Mouse (Mus musculus): ENCODE data around the gene Map3k1. TPM values are rescaled to one million over a fixed set of nuclear protein-coding genes. Genes with fewer than 3 reads are reported as not detected.

Map3k1 gene
- 14.3 and 15.3 TPM in 2 replicates for polyA plus RNA-seq (2016; fragmentation: Nextera tagmentation; extraction: Ambion mirVana)

DNA sequence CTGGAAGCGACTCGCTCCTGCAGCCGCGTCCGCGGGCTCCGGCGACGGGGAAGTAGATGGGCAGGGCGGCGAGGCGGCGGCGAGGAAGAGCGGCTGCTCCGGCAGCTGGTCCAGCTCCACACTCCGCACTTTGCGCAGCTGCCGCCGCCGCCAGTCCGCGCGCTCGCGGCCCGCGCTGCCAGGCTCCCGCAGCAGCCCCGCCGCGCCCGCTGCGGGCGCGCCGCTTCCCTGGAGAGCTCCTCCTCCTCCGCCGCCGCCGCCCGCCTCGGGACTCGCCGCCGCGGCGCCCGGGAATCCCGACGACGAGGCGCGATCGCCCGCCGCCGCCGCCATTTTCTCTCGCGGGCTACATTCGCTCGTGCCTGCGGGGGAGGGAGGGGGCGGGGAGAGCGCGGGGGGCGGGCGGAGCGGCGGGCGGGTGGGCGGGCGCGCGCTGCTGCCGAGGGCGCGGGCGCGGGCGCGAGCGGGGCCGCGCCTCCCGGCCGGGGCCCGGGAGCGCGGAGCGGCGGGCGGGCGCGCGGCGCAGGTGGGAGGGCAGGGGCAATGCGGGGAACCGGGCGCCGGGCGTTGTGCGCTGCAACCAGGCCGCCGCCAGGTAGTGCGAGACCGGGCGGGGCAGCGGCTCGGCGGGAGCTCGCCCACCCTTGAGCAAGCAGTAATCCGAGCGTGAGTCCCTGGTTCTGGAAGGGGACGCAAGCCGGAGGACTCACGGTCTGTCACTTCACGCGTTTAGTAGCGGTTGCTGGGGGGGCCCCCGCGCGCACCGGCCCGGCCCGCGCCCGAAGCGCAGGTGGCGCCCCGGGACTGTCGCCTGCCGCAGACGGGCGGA is at the start of gene Map3k1:
Gene Map3k1, minus strand, starts transcription at position 357 of the 829 bp plus-strand sequence.
- peak; percentile 88 for ATAC-seq (ENCODE audit: low FRiP score)
- H3K9ac ChIP-seq: peak within 1 kb of the TSS; percentile 95
- peaks cover 9% of the 10 kb centered on the region for H3K27me3 ChIP-seq
- no peaks in the 10 kb centered on the region for H3K36me3 ChIP-seq (replicated peaks)
- H3K4me3 ChIP-seq (replicated peaks): peak within 1 kb of the TSS; percentile 97
- H3K4me2 ChIP-seq: peak within 1 kb of the TSS; percentile 87
- H3K9me3 ChIP-seq: no peaks in the 10 kb centered on the region
- H3K4me1 ChIP-seq: peaks cover 27% of the 10 kb centered on the region
- peak within 1 kb of the TSS; percentile 98 for H3K27ac ChIP-seq
- WGBS: under 1% methylated on average over 37 of the region's 136 CpGs

DNA sequence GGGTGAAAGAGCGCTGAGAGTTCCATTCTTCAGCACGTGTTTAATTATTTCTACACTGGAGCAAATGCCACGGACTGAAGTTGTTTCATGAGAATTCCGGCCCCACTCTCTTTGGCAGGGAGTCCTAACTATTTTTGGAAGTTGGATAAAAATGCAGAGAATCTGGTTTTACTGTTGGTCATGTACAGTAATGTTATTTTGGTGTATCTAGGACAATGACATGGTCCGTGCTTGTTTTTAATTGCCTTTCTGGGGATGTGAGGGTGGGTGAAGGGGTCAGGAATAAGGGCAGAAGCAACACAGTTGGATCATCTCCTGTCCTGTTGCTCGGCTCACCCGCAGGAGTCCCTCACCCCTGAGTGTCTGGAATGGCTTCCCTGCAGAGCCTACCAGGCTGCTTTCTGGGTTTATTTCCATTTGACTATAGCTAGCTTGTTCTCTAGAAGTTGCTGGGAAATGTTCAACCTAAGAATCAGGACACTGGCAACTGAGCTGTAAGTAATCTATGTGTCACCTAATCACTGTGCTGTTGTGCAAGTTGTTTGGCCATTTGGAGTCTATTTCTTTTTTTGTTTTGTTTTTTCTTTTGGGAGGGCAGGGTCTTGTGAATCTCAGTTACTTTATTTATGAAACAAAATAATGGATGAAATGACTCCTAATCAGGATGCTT is 48.1 kb upstream of the Map3k1 start:
- Histone ChIP-seq H3K4me1 (no peaks in the 10 kb centered on the region), H3K9me3 (no peaks in the 10 kb centered on the region), H3K27ac (no peak overlapping the region), H3K4me2 (no peak overlapping the region), H3K27me3 (no peaks in the 10 kb centered on the region), H3K36me3 (replicated peaks) (no peaks in the 10 kb centered on the region), H3K4me3 (replicated peaks) (no peak overlapping the region), H3K9ac (no peak overlapping the region)
- no peak for ATAC-seq (ENCODE audit: low FRiP score)
- WGBS: 82% methylated on average over 7 of the region's 7 CpGs

DNA sequence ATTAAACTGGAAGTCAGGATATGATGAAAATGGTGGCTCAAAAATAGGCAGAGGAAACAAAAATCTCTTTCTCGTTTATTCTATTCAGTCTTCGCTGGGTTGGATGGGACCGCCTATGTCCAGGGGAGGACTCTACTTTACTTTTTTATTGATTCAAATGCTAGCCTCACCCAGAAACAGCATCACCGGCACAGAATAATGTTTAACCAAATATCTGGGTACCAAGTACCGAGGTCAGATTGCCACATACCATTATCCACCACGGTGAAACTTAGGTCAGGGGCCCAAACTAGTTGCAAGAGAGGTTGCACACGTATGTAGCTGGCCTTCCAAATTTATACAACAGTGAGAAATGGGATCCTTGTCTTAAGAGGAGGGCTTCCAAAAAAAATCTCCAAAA is 47.4 kb upstream of the Map3k1 start:
- Histone ChIP-seq H3K27ac (no peak overlapping the region), H3K9ac (no peak overlapping the region), H3K4me3 (replicated peaks) (no peak overlapping the region), H3K4me2 (no peak overlapping the region), H3K4me1 (no peaks in the 10 kb centered on the region), H3K27me3 (no peaks in the 10 kb centered on the region), H3K9me3 (no peaks in the 10 kb centered on the region), H3K36me3 (replicated peaks) (no peaks in the 10 kb centered on the region)
- no peak for ATAC-seq (ENCODE audit: low FRiP score)
- 96% methylated on average over 7 of the region's 7 CpGs for WGBS

DNA sequence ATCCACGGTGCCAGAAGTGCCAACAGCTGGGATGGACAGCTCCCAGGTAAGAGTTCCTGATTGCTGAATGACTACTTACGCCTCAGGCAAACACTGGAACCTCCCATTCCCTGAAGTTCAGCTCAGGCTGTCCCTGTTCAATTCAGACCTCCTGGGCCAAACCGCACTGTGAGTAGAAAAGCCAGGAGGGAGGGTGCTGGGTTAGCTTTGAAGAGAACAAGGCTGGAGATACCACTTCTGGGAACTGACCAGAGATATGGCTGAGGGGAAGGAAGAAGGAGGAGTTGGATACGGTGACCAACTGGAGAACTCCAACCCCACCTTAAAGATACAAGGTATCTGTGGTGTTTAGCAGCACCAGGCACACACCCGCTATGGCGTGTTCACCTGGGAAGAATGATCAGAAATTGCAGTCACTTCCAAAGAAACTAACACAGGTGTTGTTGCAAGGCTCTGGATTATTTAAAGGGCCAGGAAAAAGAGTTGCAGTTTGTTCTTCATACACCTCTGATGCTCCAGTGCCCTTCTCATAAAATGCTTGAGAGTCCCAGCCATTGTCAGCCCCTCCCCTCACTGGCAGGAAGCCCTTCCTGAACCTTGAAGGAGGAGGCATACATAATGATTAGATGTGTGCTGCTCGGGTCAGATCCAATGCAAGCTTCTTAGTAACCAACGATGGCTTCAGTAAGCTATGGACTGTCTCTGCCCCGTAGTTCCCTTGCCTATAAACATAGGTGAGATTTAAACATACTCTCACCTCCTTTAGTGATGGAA is 43.8 kb upstream of the Map3k1 start:
- Histone ChIP-seq H3K4me3 (replicated peaks) (no peak overlapping the region), H3K27me3 (no peaks in the 10 kb centered on the region), H3K27ac (no peak overlapping the region), H3K9ac (no peak overlapping the region), H3K4me1 (no peaks in the 10 kb centered on the region), H3K36me3 (replicated peaks) (no peaks in the 10 kb centered on the region), H3K9me3 (no peaks in the 10 kb centered on the region), H3K4me2 (no peak overlapping the region)
- ATAC-seq (ENCODE audit: low FRiP score): no peak
- 91% methylated on average over 9 of the region's 9 CpGs for WGBS

DNA sequence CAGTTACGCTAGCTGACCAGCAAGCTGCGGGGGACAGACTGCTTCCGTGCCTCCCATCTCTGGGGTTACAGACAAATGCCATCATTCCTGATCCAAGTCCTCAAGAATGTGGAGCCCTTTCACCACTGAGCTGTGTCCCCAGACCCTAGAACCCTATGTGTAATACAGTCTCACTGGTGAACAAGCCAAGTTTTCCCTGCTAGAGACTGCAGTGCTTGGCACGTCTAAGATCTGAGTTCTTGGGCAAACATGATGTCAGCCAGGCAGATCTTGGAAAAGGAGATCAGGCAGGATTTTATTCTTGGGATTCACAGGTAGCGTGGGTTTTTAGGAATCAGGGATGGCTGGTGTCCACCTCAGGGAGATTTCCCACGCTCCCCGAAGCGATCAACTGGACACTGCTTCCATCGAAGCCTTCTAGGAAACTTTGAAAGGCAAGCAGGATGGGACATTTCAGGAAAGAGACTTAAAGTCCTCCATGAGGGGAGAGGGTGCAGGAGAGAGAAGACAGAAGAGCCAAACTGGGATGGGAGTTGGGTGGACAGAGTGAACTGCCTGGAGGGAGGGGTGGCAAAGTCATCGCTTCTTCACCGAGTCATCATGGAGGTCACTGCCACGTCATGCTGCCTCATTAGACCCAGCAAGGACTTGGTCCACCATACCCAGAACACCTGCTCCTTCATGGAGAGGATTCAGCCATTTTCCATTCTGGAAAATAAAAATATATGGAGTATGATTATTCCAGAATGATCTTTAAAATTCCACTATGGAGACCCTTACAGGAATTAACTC is 41.4 kb upstream of the Map3k1 start:
- H3K4me2 ChIP-seq: no peak overlapping the region
- 91% methylated on average over 12 of the region's 12 CpGs for WGBS
- no peaks in the 10 kb centered on the region; the same call in 1 of the 2 replicates for H3K4me1 ChIP-seq
- H3K9ac ChIP-seq: no peak overlapping the region
- ATAC-seq (ENCODE audit: low FRiP score): no peak
- no peaks in the 10 kb centered on the region for H3K9me3 ChIP-seq
- H3K27me3 ChIP-seq: no peaks in the 10 kb centered on the region
- no peak overlapping the region for H3K27ac ChIP-seq
- H3K36me3 ChIP-seq (replicated peaks): no peaks in the 10 kb centered on the region
- no peak overlapping the region for H3K4me3 ChIP-seq (replicated peaks)

DNA sequence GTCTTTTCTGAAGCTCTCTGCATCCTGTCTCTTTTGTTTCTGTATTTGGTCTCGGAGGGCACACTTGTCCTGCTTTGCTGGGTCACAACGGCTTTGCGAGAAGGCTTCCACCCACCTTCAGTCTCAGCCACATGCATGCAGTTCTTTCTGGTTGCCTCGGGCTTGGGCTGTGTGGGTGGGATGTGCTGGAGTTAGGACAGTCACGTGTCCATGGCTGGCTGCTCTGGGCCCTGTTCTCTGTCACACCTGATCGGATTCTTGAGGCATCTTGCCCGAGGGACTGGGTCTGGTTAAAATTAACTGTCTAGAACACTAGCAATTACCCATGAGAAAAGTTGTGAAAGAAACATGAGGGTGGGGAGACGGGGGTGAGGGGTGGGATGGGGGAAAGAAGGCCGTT is 36.7 kb upstream of the Map3k1 start:
- Histone ChIP-seq H3K27me3 (no peaks in the 10 kb centered on the region; the same call in 1 of the 2 replicates), H3K27ac (no peak overlapping the region), H3K9me3 (no peaks in the 10 kb centered on the region), H3K36me3 (replicated peaks) (no peaks in the 10 kb centered on the region), H3K4me1 (no peaks in the 10 kb centered on the region; the same call in 1 of the 2 replicates), H3K4me2 (no peak overlapping the region), H3K4me3 (replicated peaks) (no peak overlapping the region), H3K9ac (no peak overlapping the region)
- WGBS: 60% methylated on average over 9 of the region's 9 CpGs
- ATAC-seq (ENCODE audit: low FRiP score): no peak

DNA sequence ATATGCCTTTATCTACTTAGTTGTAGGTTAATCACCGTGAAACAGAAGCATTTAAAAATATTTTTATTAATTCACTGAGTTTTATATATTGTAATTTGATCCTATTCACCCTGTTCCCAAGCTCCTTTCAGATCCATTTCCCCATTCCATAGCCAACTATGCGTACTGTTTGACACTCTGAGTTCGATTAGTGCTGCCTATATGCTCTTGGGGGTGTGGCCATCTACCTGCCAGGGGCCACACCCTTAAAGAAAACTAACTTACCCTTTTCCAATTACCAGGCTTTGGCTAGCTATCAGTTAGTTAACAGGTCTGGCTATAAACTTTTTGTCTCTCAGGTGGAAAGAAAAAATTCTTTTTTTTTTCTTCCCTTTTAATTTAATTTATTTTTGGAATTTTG is 35.5 kb upstream of the Map3k1 start:
- H3K36me3 ChIP-seq (replicated peaks): no peaks in the 10 kb centered on the region
- no peak for ATAC-seq (ENCODE audit: low FRiP score)
- H3K4me3 ChIP-seq (replicated peaks): no peak overlapping the region
- no peaks in the 10 kb centered on the region; the same call in 1 of the 2 replicates for H3K27me3 ChIP-seq
- WGBS: 90% methylated on average over 3 of the region's 3 CpGs
- no peak overlapping the region for H3K27ac ChIP-seq
- H3K4me1 ChIP-seq: no peaks in the 10 kb centered on the region; the same call in 1 of the 2 replicates
- no peak overlapping the region for H3K4me2 ChIP-seq
- no peak overlapping the region for H3K9ac ChIP-seq
- H3K9me3 ChIP-seq: no peaks in the 10 kb centered on the region

DNA sequence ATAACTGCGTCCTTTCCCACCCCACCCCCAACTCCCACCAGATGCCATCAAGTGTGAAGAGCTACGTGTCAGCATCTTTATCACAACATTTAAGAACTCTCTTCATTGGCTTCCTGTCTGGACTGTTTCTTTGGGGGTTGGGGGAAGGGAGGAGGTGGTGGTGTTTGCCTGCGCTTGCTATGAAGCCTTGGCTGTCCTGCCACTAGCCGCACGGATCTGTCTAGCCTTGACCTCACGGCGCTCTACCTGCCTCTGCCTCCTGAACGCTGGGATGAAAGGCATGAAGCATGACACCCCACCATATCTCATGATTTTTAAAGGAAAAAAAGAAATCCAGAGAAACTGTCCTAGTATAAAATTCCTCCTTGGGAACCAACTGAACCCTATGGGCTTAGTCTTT is 27.0 kb upstream of the Map3k1 start:
- H3K9me3 ChIP-seq: no peaks in the 10 kb centered on the region
- no peaks in the 10 kb centered on the region for H3K27me3 ChIP-seq
- H3K36me3 ChIP-seq (replicated peaks): no peaks in the 10 kb centered on the region
- H3K9ac ChIP-seq: no peak overlapping the region
- H3K4me2 ChIP-seq: no peak overlapping the region
- no peak overlapping the region for H3K27ac ChIP-seq
- no peak for ATAC-seq (ENCODE audit: low FRiP score)
- WGBS: 86% methylated on average over 8 of the region's 8 CpGs
- no peak overlapping the region for H3K4me3 ChIP-seq (replicated peaks)
- H3K4me1 ChIP-seq: peaks cover 8% of the 10 kb centered on the region; the same call in 1 of the 2 replicates

DNA sequence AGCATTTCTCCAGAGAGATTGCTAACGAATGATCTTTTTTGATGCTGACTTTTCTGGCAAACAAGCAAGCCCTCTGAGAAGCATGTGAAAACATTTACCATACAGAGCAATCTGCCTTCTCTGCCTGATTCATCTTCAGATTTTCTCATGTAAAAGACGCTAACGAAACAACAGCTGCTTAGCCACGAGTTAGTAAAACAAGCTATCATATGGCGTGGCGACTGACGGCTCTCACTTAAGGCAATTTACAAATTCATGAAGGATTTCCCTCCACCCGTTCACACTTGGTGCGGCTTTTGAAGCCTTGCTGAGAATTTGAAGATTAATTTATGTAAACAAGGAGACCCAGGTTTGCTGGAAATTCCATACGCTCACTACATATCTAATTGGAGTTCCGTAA is 25.8 kb upstream of the Map3k1 start:
- Histone ChIP-seq H3K4me3 (replicated peaks) (no peak overlapping the region), H3K4me1 (peaks cover 9% of the 10 kb centered on the region), H3K4me2 (no peak overlapping the region), H3K36me3 (replicated peaks) (no peaks in the 10 kb centered on the region), H3K27me3 (no peaks in the 10 kb centered on the region), H3K27ac (no peak overlapping the region), H3K9ac (no peak overlapping the region), H3K9me3 (no peaks in the 10 kb centered on the region)
- peak; percentile 30; the same call in 1 of the 2 replicates for ATAC-seq (ENCODE audit: low FRiP score)
- WGBS: 57% methylated on average over 11 of the region's 11 CpGs

DNA sequence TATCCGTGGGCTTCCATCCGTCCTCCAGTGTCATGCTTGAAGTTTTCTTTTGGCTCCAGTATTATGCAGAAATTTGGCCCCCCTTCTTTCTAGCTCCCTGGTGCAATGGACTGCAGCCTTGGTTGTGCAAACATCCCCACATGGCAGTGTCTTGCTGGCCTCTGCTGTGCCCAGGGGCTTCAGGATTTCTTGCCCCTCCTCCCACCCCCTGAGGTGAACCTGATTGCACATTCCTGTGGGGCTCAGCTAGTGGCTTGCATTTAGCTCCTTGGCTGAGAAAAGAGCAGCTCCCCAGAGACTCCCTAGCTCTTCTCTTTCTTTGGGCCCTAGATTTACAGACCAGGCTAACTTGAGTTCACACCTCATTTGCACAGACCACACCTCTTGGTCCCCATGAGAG is 20.7 kb upstream of the Map3k1 start:
- 23% methylated on average over 2 of the region's 2 CpGs for WGBS
- Histone ChIP-seq H3K27me3 (no peaks in the 10 kb centered on the region), H3K4me3 (replicated peaks) (no peak overlapping the region), H3K9ac (no peak overlapping the region), H3K27ac (no peak overlapping the region), H3K4me1 (peaks cover 10% of the 10 kb centered on the region), H3K4me2 (no peak overlapping the region), H3K36me3 (replicated peaks) (no peaks in the 10 kb centered on the region), H3K9me3 (no peaks in the 10 kb centered on the region)
- no peak for ATAC-seq (ENCODE audit: low FRiP score)

DNA sequence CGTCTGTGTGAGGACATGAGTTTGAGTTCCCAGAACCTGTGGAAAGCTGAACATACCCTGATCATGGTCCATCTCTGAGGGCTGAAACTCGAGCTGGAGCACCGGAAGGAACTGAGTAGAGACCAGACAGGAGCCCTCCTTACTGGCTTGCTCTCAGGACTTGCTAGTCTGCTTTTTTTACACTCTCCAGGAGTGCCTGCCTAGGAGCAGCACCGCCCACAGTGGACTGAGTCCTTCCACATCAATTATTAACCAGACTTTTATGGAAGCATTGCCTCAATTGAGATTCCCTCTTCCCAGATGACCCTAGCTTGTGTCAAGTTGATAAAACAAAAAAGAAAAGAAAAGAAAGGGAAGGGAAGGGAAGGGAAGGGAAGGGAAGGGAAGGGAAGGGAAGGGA is 18.7 kb upstream of the Map3k1 start:
- Histone ChIP-seq H3K27ac (no peak overlapping the region), H3K36me3 (replicated peaks) (no peaks in the 10 kb centered on the region), H3K4me2 (no peak overlapping the region), H3K27me3 (no peaks in the 10 kb centered on the region), H3K9me3 (no peaks in the 10 kb centered on the region), H3K4me1 (peaks cover 4% of the 10 kb centered on the region; the same call in 1 of the 2 replicates), H3K9ac (no peak overlapping the region), H3K4me3 (replicated peaks) (no peak overlapping the region)
- ATAC-seq (ENCODE audit: low FRiP score): no peak
- 84% methylated on average over 4 of the region's 4 CpGs for WGBS
